Mouse (Mus musculus) bone marrow, adult 2 months (tissue): Measurements from ENCODE around the gene Serpina3n. TPM values are rescaled to one million over a fixed set of nuclear protein-coding genes. Genes with fewer than 3 reads are reported as not detected.
"Not testable (repeated sequence)": the region's sequence is repeated elsewhere in the genome, so short reads cannot be mapped to it uniquely, and the experiment has no call there.

ENCODE experiments used
- H3K27ac ChIP-seq: fragments of 200-500 bp; 2 replicates; pipeline ENCODE4 v1.5.1; 2012; ENCODE audit warnings: low read depth, mild to moderate bottlenecking, control low read depth, inconsistent platforms, low read length; ENCODE audit not compliant: control insufficient read depth, poor library complexity, insufficient read depth
- H3K4me1 ChIP-seq: fragments of 200-500 bp; 2 replicates; pipeline ENCODE4 v1.6.1; 2011; ENCODE audit warnings: low read length; ENCODE audit not compliant: control insufficient read depth, insufficient read depth
- H3K4me3 ChIP-seq: fragments of 200-500 bp; replicated peaks from 2 replicates; pipeline ENCODE3; 2011; ENCODE audit warnings: mild to moderate bottlenecking, low read depth, low read length, control low read depth; ENCODE audit not compliant: control insufficient read depth
- CTCF ChIP-seq: fragments of 200-500 bp; IDR thresholded peaks from 2 replicates; pipeline ENCODE4 v1.5.1; 2011; ENCODE audit warnings: low read length, control low read depth; ENCODE audit not compliant: control insufficient read depth, insufficient read depth
- POLR2A ChIP-seq: fragments of 200-500 bp; IDR thresholded peaks from 2 replicates; pipeline ENCODE4 v1.6.1; 2011; ENCODE audit warnings: low read depth, mild to moderate bottlenecking, control low read depth, low read length, borderline replicate concordance; ENCODE audit not compliant: control insufficient read depth
- WGBS: fragments of 180-500 bp; shearing (Covaris S2); methylation state at CpG from one replicate; pipeline ENCODE4 v1.1.7; 2018; 5-methylcytosine and 5-hydroxymethylcytosine counted together
- polyA plus RNA-seq: library from polyadenylated mRNA; stranded (reverse); fragments of >200 nt; gene quantifications from 2 replicates; pipeline ENCODE4 v1.2.4, GENCODE M21; 2011; ENCODE audit warnings: low replicate concordance; ENCODE audit not compliant: missing spikeins, insufficient read depth, insufficient read length

Serpina3n gene
- polyA plus RNA-seq, 1 experiment = 2.8 TPM

- 5% methylated on average over 7 of the region's 7 CpGs for WGBS
- Histone ChIP-seq H3K27ac (no peak overlapping the region), H3K4me3 (no peak overlapping the region), H3K4me1 (peaks cover 3% of the 10 kb centered on the region)
- peak; percentile 82 for TF ChIP-seq CTCF
- no peak for TF ChIP-seq POLR2A
Measured at GRCm38 (mm10) chr12:104426915-104427314, 20.4 kb downstream of the Serpina3n start.

- WGBS = 65% methylated on average over 10 of the region's 10 CpGs
- Histone ChIP-seq H3K27ac (no peak overlapping the region), H3K4me3 (no peak overlapping the region), H3K4me1 (no peaks in the 10 kb centered on the region)
- TF ChIP-seq POLR2A (no peak), CTCF (no peak)
Measured at GRCm38 (mm10) chr12:104431359-104431758, 24.8 kb downstream of the Serpina3n start.

GRCm38 (mm10) chr12:104433214-104433613 lies 26.7 kb downstream of the Serpina3n start:
- no peaks in the 10 kb centered on the region for H3K4me1 ChIP-seq
- WGBS = 58% methylated on average over 7 of the region's 7 CpGs
- no peak overlapping the region for H3K4me3 ChIP-seq
- no peak overlapping the region for H3K27ac ChIP-seq
- TF ChIP-seq POLR2A = no peak
- no peak for TF ChIP-seq CTCF

- no peak for TF ChIP-seq CTCF
- no peak for TF ChIP-seq POLR2A
- WGBS = 82% methylated on average over 20 of the region's 20 CpGs
- Histone ChIP-seq H3K4me1 (no peaks in the 10 kb centered on the region), H3K4me3 (no peak overlapping the region), H3K27ac (no peak overlapping the region)
Measured at GRCm38 (mm10) chr12:104433951-104434735, 27.6 kb downstream of the Serpina3n start.

GRCm38 (mm10) chr12:104440087-104440760 lies 33.7 kb downstream of the Serpina3n start:
- H3K4me3 ChIP-seq = no peak overlapping the region
- no peak for TF ChIP-seq POLR2A
- TF ChIP-seq CTCF = peak; percentile 67
- H3K4me1 ChIP-seq = no peaks in the 10 kb centered on the region
- no peak overlapping the region for H3K27ac ChIP-seq
- 19% methylated on average over 22 of the region's 22 CpGs for WGBS

GRCm38 (mm10) chr12:104443716-104444115 lies 37.2 kb downstream of the Serpina3n start:
- WGBS = 83% methylated on average over 11 of the region's 11 CpGs
- TF ChIP-seq POLR2A = no peak
- TF ChIP-seq CTCF = no peak
- H3K4me1 ChIP-seq = no peaks in the 10 kb centered on the region

GRCm38 (mm10) chr12:104447056-104447455 lies 40.5 kb downstream of the Serpina3n start:
- not testable (repeated sequence) for H3K4me1 ChIP-seq, H3K27ac ChIP-seq, H3K4me3 ChIP-seq
- WGBS = 80% methylated on average over 25 of the region's 25 CpGs

More at GRCm38 (mm10) chr12:104443716-104444115, 37.2 kb downstream of the Serpina3n start:
- Histone ChIP-seq H3K27ac (no peak overlapping the region), H3K4me3 (no peak overlapping the region)

- Histone ChIP-seq H3K4me1 (no peaks in the 10 kb centered on the region), H3K27ac (no peak overlapping the region), H3K4me3 (no peak overlapping the region)
- WGBS = 38% methylated on average over 13 of the region's 13 CpGs
- TF ChIP-seq POLR2A (no peak), CTCF (peak; percentile 64)
Measured at GRCm38 (mm10) chr12:104448099-104448498, 41.6 kb downstream of the Serpina3n start.

- 65% methylated on average over 10 of the region's 10 CpGs for WGBS
- TF ChIP-seq POLR2A (no peak), CTCF (no peak)
- Histone ChIP-seq H3K4me3 (no peak overlapping the region), H3K27ac (no peak overlapping the region), H3K4me1 (no peaks in the 10 kb centered on the region)
Measured at GRCm38 (mm10) chr12:104450257-104450656, 43.7 kb downstream of the Serpina3n start.
